Mouse (Mus musculus): ENCODE data around the gene Rab20.

DNA sequence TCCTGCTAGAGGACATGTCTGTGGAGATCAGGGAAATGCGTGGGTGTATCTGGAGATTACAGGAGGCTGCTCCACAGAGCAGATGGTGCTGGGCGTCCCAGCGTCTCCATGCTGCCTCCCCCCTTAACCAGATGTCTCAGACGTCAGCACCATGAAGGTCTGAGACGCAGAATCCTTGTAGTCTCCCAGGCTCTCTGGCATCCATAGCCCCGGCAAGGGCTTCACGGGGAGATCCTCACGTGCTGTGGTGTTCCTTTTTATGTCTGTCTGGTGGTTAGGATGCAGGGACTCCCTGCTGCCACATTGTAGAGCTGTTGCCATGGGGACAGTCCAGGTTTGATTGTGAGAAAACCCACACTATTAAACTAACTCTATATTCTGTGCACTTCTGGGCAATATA, 64.2 kb downstream of the Rab20 start:
- TF ChIP-seq CTCF (IDR thresholded peaks at IDR 0.05; ENCODE audit: borderline replicate concordance, control insufficient read depth, extremely low read depth, insufficient read depth, low read length, poor library complexity) (no peak), POLR2A (IDR thresholded peaks at IDR 0.05; ENCODE audit: control insufficient read depth, extremely low read depth, insufficient read depth, low read length, poor library complexity) (no peak)
